ENCODE assay signal across 23 mouse cellular contexts in the genomic region with DNA sequence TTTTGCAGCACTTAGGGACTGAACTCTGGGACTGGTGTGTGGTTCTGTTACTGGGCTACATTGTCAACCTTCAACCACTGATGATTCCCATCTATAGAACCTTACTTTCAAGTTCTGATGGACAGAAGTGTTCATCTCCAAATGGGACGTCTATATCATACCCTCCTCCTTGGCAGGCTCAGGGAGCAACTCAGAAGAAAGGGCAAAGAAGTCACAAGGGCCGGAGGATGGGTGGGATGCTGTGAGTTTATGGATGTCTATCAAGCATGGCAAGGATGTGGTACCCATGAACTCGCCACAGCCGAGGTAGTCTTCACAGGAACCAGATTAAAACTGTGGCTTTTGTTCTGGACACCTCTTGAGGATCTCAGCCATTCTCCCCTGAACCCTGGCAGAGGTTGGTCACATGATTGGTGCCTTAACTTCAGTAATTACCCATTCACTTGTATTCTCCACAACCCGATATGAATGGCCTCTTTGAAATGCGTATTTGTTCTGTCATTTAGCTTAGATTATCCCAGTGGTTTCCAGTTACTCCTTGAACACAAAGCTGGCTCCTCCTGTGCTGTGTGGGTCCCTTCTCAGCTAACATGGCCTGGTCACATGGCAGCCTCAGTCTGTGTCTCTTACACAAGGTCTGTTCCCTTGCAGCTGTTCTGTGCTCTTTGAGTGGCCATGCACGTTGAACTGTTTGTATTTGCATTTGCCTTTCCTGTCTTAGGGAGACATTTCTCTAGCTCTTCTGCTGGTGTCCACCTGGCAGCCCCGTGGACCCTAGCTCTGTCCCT. TPM values are rescaled to one million over a fixed set of nuclear protein-coding genes. Genes with fewer than 3 reads are reported as not detected.
DNase-seq lines count a peak whose midpoint lies in the region; ATAC-seq lines count a peak whose summit lies in the region.
"Had no signal": no experiment of that assay in that cellular context is flagged by ENCODE, and none has a peak within 500 bp of the region (broad histone marks: within the 10 kb centered on the region; RNA-seq: fewer than 3 reads in every experiment).

No protein-coding gene starts in this region.

- H3K4me3 ChIP-seq in embryonic facial prominence, embryonic 11.5 days (ENCODE audit: low read depth, low read length): no peak overlapping the region
- H3K4me3 ChIP-seq in embryonic facial prominence, embryonic 10.5 days: no peak overlapping the region
- no peak overlapping the region for H3K4me3 ChIP-seq in midbrain, embryonic 11.5 days (ENCODE audit: low read depth, low read length)
- H3K4me3 ChIP-seq in midbrain, embryonic 14.5 days (replicated peaks; ENCODE audit: low read depth, low read length): no peak overlapping the region
- H3K4me3 ChIP-seq in embryonic facial prominence, embryonic 14.5 days (ENCODE audit: low read depth, low read length): no peak overlapping the region
- H3K4me3 ChIP-seq: embryonic facial prominence, embryonic 13.5 days; forebrain, embryonic 13.5 days; heart, embryonic 12.5 days; hindbrain, embryonic 12.5 days had no signal

- ATAC-seq in embryonic facial prominence, embryonic 11.5 days (replicated peaks; ENCODE audit: insufficient number of reproducible peaks, low FRiP score, low TSS enrichment, low read depth): 0 out of 2 replicates have a peak, but pooled peaks have one; percentile 59
- no peak for ATAC-seq in midbrain, embryonic 11.5 days (ENCODE audit: low FRiP score)
- no peak for ATAC-seq in midbrain, embryonic 14.5 days (ENCODE audit: low FRiP score, low TSS enrichment)
- ATAC-seq in embryonic facial prominence, embryonic 14.5 days (ENCODE audit: low read depth): peak; percentile 54; the same call in 1 of the 2 replicates
- ATAC-seq: CD4-positive, CD25-positive, alpha-beta regulatory T cell, adult 4 months; forebrain, embryonic 13.5 days; forebrain, postnatal 0 days; hindbrain, embryonic 16.5 days; Patski had no signal

- no peaks in the 10 kb centered on the region for H3K27me3 ChIP-seq in embryonic facial prominence, embryonic 11.5 days (ENCODE audit: control insufficient read depth, insufficient read depth, low read length)
- H3K27me3 ChIP-seq in embryonic facial prominence, embryonic 10.5 days (replicated peaks; ENCODE audit: low read depth, poor library complexity, severe bottlenecking): no peaks in the 10 kb centered on the region; the same call in 1 of the 2 replicates
- H3K27me3 ChIP-seq in midbrain, embryonic 11.5 days (ENCODE audit: control insufficient read depth, insufficient read depth, low read length): no peaks in the 10 kb centered on the region
- no peaks in the 10 kb centered on the region for H3K27me3 ChIP-seq in midbrain, embryonic 14.5 days (ENCODE audit: control insufficient read depth, insufficient read depth, low read length)
- no peaks in the 10 kb centered on the region; the same call in 1 of the 2 replicates for H3K27me3 ChIP-seq in embryonic facial prominence, embryonic 14.5 days (replicated peaks; ENCODE audit: control insufficient read depth, insufficient read depth, low read length)
- H3K27me3 ChIP-seq: embryonic facial prominence, embryonic 13.5 days; forebrain, embryonic 13.5 days; hindbrain, embryonic 12.5 days had no signal

- no peak overlapping the region for H3K27ac ChIP-seq in embryonic facial prominence, embryonic 11.5 days (replicated peaks; ENCODE audit: low read depth, low read length)
- H3K27ac ChIP-seq in embryonic facial prominence, embryonic 10.5 days (replicated peaks): no peak overlapping the region
- H3K27ac ChIP-seq in midbrain, embryonic 11.5 days (ENCODE audit: low read depth, low read length): no peak overlapping the region
- H3K27ac ChIP-seq in midbrain, embryonic 14.5 days (replicated peaks; ENCODE audit: low read depth, low read length): no peak overlapping the region
- H3K27ac ChIP-seq in embryonic facial prominence, embryonic 14.5 days (replicated peaks; ENCODE audit: low read depth, low read length): no peak overlapping the region
- H3K27ac ChIP-seq: embryonic facial prominence, embryonic 13.5 days; forebrain, embryonic 13.5 days; hindbrain, embryonic 12.5 days had no signal

- no peak overlapping the region for H3K9ac ChIP-seq in embryonic facial prominence, embryonic 11.5 days (replicated peaks; ENCODE audit: low read length)
- no peak overlapping the region for H3K9ac ChIP-seq in midbrain, embryonic 11.5 days (ENCODE audit: low read length)
- no peak overlapping the region for H3K9ac ChIP-seq in midbrain, embryonic 14.5 days (replicated peaks; ENCODE audit: low read length)
- no peak overlapping the region for H3K9ac ChIP-seq in embryonic facial prominence, embryonic 14.5 days (ENCODE audit: low read depth, low read length)
- H3K9ac ChIP-seq: embryonic facial prominence, embryonic 13.5 days; forebrain, embryonic 13.5 days; forebrain, postnatal 0 days; heart, embryonic 12.5 days; hindbrain, embryonic 12.5 days had no signal

- H3K9me3 ChIP-seq in embryonic facial prominence, embryonic 11.5 days (replicated peaks; ENCODE audit: control insufficient read depth, low read length): no peaks in the 10 kb centered on the region
- no peaks in the 10 kb centered on the region for H3K9me3 ChIP-seq in embryonic facial prominence, embryonic 10.5 days
- no peaks in the 10 kb centered on the region for H3K9me3 ChIP-seq in midbrain, embryonic 11.5 days (ENCODE audit: control insufficient read depth, low read length)
- H3K9me3 ChIP-seq in midbrain, embryonic 14.5 days (ENCODE audit: control insufficient read depth, low read length): no peaks in the 10 kb centered on the region
- no peaks in the 10 kb centered on the region for H3K9me3 ChIP-seq in embryonic facial prominence, embryonic 14.5 days (ENCODE audit: control insufficient read depth, low read length)
- H3K9me3 ChIP-seq: embryonic facial prominence, embryonic 13.5 days; forebrain, embryonic 13.5 days; heart, embryonic 12.5 days; hindbrain, embryonic 12.5 days had no signal

- WGBS in embryonic facial prominence, embryonic 11.5 days: 67% methylated on average over 8 of the region's 8 CpGs
- WGBS in embryonic facial prominence, embryonic 10.5 days: 70% methylated on average over 8 of the region's 8 CpGs
- WGBS in midbrain, embryonic 11.5 days: 69% methylated on average over 8 of the region's 8 CpGs
- 67% methylated on average over 8 of the region's 8 CpGs for WGBS in midbrain, embryonic 14.5 days
- whole genome bisulfite sequencing in embryonic facial prominence, embryonic 14.5 days: 63% methylated on average over 8 of the region's 8 CpGs

- no peaks in the 10 kb centered on the region for H3K4me1 ChIP-seq in embryonic facial prominence, embryonic 11.5 days (ENCODE audit: control insufficient read depth, insufficient read depth, low read length)
- H3K4me1 ChIP-seq in embryonic facial prominence, embryonic 10.5 days: peaks cover 17% of the 10 kb centered on the region
- H3K4me1 ChIP-seq in midbrain, embryonic 11.5 days (ENCODE audit: control insufficient read depth, insufficient read depth, low read length): peaks cover 4% of the 10 kb centered on the region; the same call in 1 of the 2 replicates
- H3K4me1 ChIP-seq in midbrain, embryonic 14.5 days (ENCODE audit: control insufficient read depth, insufficient read depth, low read length): peaks cover 9% of the 10 kb centered on the region
- H3K4me1 ChIP-seq in embryonic facial prominence, embryonic 14.5 days (ENCODE audit: control insufficient read depth, insufficient read depth, low read length): no peaks in the 10 kb centered on the region

- no peaks in the 10 kb centered on the region for H3K36me3 ChIP-seq in embryonic facial prominence, embryonic 11.5 days (replicated peaks; ENCODE audit: control insufficient read depth, insufficient read depth, low read depth, low read length)
- H3K36me3 ChIP-seq in embryonic facial prominence, embryonic 10.5 days (replicated peaks): no peaks in the 10 kb centered on the region
- no peaks in the 10 kb centered on the region for H3K36me3 ChIP-seq in midbrain, embryonic 11.5 days (ENCODE audit: control insufficient read depth, insufficient read depth, low read length)
- no peaks in the 10 kb centered on the region for H3K36me3 ChIP-seq in midbrain, embryonic 14.5 days (ENCODE audit: control insufficient read depth, insufficient read depth, low read length)
- no peaks in the 10 kb centered on the region for H3K36me3 ChIP-seq in embryonic facial prominence, embryonic 14.5 days (ENCODE audit: control insufficient read depth, insufficient read depth, low read length)
- H3K36me3 ChIP-seq: embryonic facial prominence, embryonic 13.5 days; heart, embryonic 12.5 days; hindbrain, embryonic 12.5 days had no signal

- H3K4me2 ChIP-seq in embryonic facial prominence, embryonic 11.5 days (ENCODE audit: low read depth, low read length): no peak overlapping the region
- H3K4me2 ChIP-seq in midbrain, embryonic 11.5 days: no peak overlapping the region
- H3K4me2 ChIP-seq in midbrain, embryonic 14.5 days (ENCODE audit: low read length): no peak overlapping the region
- no peak overlapping the region for H3K4me2 ChIP-seq in embryonic facial prominence, embryonic 14.5 days (ENCODE audit: low read depth, low read length)
- H3K4me2 ChIP-seq: embryonic facial prominence, embryonic 13.5 days; forebrain, embryonic 13.5 days; heart, embryonic 12.5 days; hindbrain, embryonic 12.5 days had no signal

- no peak for DNase-seq in embryonic facial prominence, embryonic 11.5 days (ENCODE audit: low spot score)
- DNase-seq in embryonic facial prominence, embryonic 10.5 days (ENCODE audit: low spot score): no peak
- peak; percentile 79 for DNase-seq in midbrain, embryonic 11.5 days (ENCODE audit: low spot score, missing footprints)
- no peak for DNase-seq in midbrain, embryonic 14.5 days
- DNase-seq in ES-CJ7 (ENCODE audit: low read depth, low spot score): peak; percentile 61
- DNase-seq in embryonic facial prominence, embryonic 14.5 days (ENCODE audit: low spot score): peak; percentile 19
- DNase-seq in yolk sac, embryonic 10.5 days (ENCODE audit: low spot score): no peak
- DNase-seq: adrenal gland, postnatal 10 days; B cell, adult 2 months; cerebellum, adult 11 months; cerebellum, adult 8-10 months; cerebellum, postnatal 14 days; embryo, embryonic 11 days; forebrain, postnatal 0 days; gastrocnemius, postnatal 14 days; heart, postnatal 36 days had no signal

RNA-seq across cellular contexts. Expression of a gene that starts 47.6 kb away (rescaled TPM):
- polyA plus RNA-seq in embryonic facial prominence, embryonic 11.5 days (2014; fragmentation: Nextera tagmentation; extraction: Ambion mirVana): 1.6 and 2.2 TPM in 2 replicates
- 2.0 and 2.6 TPM in 2 replicates for polyA plus RNA-seq in embryonic facial prominence, embryonic 10.5 days (2016; fragmentation: Nextera tagmentation; extraction: Ambion mirVana)
- 2.7 and 3.2 TPM in 2 replicates for polyA plus RNA-seq in midbrain, embryonic 11.5 days (2014; fragmentation: Nextera tagmentation; extraction: Ambion mirVana)
- 1.9 and 2.7 TPM in 2 replicates for polyA plus RNA-seq in midbrain, embryonic 14.5 days (2014; fragmentation: Nextera tagmentation; extraction: Ambion mirVana)
- 0.90 and 1.6 TPM in 2 replicates for polyA plus RNA-seq in embryonic facial prominence, embryonic 14.5 days (2014; fragmentation: Nextera tagmentation; extraction: Ambion mirVana)

Comparison
In these comparisons a context has a peak if more than half of its experiments do, and no peak if none do; other contexts are left out.
1. DNase-seq: peak in midbrain, embryonic 11.5 days (single experiment), ES-CJ7 (single experiment) and embryonic facial prominence, embryonic 14.5 days (single experiment); none in embryonic facial prominence, embryonic 11.5 days (single experiment), embryonic facial prominence, embryonic 10.5 days (single experiment), midbrain, embryonic 14.5 days (single experiment) and yolk sac, embryonic 10.5 days (single experiment).
2. ATAC-seq: peak in embryonic facial prominence, embryonic 11.5 days (single experiment) and embryonic facial prominence, embryonic 14.5 days (single experiment); none in midbrain, embryonic 11.5 days (single experiment) and midbrain, embryonic 14.5 days (single experiment).